Mouse (Mus musculus) heart, embryonic 12.5 days (tissue): ENCODE measurements at regions not wholly inside any gene's neighbourhood (a gene's known extent, or its start where the extent isn't known, plus 50 kb on each side); places are given as distances from the start of the nearest gene placed in this dataset.

Experiments
- ATAC-seq: fragments of 200-750 bp; cut with Nextera tagmentation; 2 replicates; pipeline ENCODE4 v1.8.0; 2017; ENCODE audit warnings: moderate TSS enrichment, moderate library complexity; ENCODE audit not compliant: insufficient number of reproducible peaks, low FRiP score
- H3K27ac ChIP-seq: fragments of 300-500 bp; sonication (generic); 2 replicates; pipeline ENCODE4 v1.5.1; 2016; ENCODE audit warnings: mild to moderate bottlenecking, moderate library complexity; ENCODE audit not compliant: poor library complexity, severe bottlenecking
- H3K27me3 ChIP-seq: fragments of 300-500 bp; sonication (generic); replicated peaks from 2 replicates; pipeline ENCODE4 v1.6.1; 2016; ENCODE audit warnings: mild to moderate bottlenecking, moderate library complexity
- H3K36me3 ChIP-seq: fragments of 300-500 bp; sonication (generic); 2 replicates; pipeline ENCODE4 v1.6.1; 2016; ENCODE audit warnings: mild to moderate bottlenecking, moderate library complexity
- H3K4me1 ChIP-seq: fragments of 300-500 bp; sonication (generic); replicated peaks from 2 replicates; pipeline ENCODE4 v1.6.1; 2016; ENCODE audit warnings: mild to moderate bottlenecking
- H3K4me2 ChIP-seq: fragments of 300-500 bp; sonication (generic); 2 replicates; pipeline ENCODE4 v1.6.1; 2016; ENCODE audit warnings: mild to moderate bottlenecking, moderate library complexity
- H3K4me3 ChIP-seq: fragments of 300-500 bp; sonication (generic); 2 replicates; pipeline ENCODE4 v1.5.1; 2016; ENCODE audit warnings: mild to moderate bottlenecking
- H3K9ac ChIP-seq: fragments of 300-500 bp; sonication (generic); 2 replicates; pipeline ENCODE4 v1.6.1; 2016; ENCODE audit warnings: mild to moderate bottlenecking, moderate library complexity
- H3K9me3 ChIP-seq: fragments of 300-500 bp; sonication (generic); replicated peaks from 2 replicates; pipeline ENCODE4 v1.6.1; 2016; ENCODE audit warnings: mild to moderate bottlenecking, moderate library complexity
- whole genome bisulfite sequencing: fragments of 180-500 bp; shearing (Covaris S2); methylation state at CpG from one replicate; pipeline ENCODE4 v1.1.7; 2016; 5-methylcytosine and 5-hydroxymethylcytosine counted together

DNA sequence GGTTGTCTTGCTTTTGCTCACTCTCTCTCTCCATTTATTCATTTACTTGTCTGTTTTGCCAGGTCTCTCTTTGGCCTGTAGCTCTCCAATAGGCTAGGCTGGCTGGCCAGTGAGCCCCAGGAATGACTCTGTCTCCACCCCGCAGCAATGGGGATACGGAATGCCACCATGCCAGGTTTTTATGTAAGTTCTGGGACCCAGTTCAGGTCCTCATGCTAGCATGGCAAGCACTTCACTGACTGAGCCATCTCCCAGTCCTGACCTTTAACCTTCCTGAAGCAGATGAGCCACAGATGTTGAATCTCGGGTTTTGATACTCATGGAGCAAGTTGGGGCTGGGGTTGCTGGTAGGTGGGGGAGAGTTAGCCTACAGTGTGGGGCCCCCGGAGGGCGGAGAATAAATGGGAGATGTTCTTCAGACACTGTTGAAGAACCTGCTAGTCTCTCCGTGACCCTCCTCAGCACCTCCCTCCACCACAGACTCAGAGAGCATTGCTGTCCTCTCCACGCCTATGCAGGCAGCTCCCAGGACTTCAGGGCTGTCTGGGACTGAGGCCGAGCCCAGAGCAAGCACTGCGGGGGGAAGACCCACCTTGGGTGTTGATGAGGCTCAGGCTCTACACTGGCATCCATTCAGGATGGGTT, 83.9 kb downstream of the Gm11733 start:
- 81% methylated on average over 9 of the region's 9 CpGs for WGBS
- ATAC-seq, result no peak
- H3K27ac ChIP-seq, result no peak overlapping the region

GRCm38 (mm10) chr11:117568606-117568991, 84.4 kb downstream of the Gm11733 start:
- Histone ChIP-seq H3K36me3 (no peaks in the 10 kb centered on the region), H3K27ac (no peak overlapping the region), H3K4me1 (peaks cover 9% of the 10 kb centered on the region), H3K4me2 (no peak overlapping the region), H3K9me3 (0 out of 2 replicates have a peak, but pooled peaks cover 4% of the 10 kb centered on the region), H3K27me3 (0 out of 2 replicates have a peak, but pooled peaks cover 4% of the 10 kb centered on the region), H3K9ac (no peak overlapping the region), H3K4me3 (no peak overlapping the region)
- ATAC-seq, result no peak; the same call in 1 of the 2 replicates
- 58% methylated on average over 9 of the region's 9 CpGs for WGBS

More for the DNA sequence above, 83.9 kb downstream of the Gm11733 start:
- no peak overlapping the region for H3K4me3 ChIP-seq
- H3K9ac ChIP-seq, result no peak overlapping the region
- 0 out of 2 replicates have a peak, but pooled peaks cover 4% of the 10 kb centered on the region for H3K9me3 ChIP-seq
- H3K4me1 ChIP-seq, result peaks cover 8% of the 10 kb centered on the region
- no peaks in the 10 kb centered on the region for H3K36me3 ChIP-seq
- H3K27me3 ChIP-seq, result 0 out of 2 replicates have a peak, but pooled peaks cover 4% of the 10 kb centered on the region
- no peak overlapping the region for H3K4me2 ChIP-seq

GRCm38 (mm10) chr11:117569566-117570101, 84.5 kb upstream of the Tnrc6c start:
- 0 out of 2 replicates have a peak, but pooled peaks cover 4% of the 10 kb centered on the region for H3K9me3 ChIP-seq
- H3K27me3 ChIP-seq, result 0 out of 2 replicates have a peak, but pooled peaks cover 4% of the 10 kb centered on the region
- H3K4me1 ChIP-seq, result peaks cover 20% of the 10 kb centered on the region
- no peak overlapping the region for H3K9ac ChIP-seq
- H3K36me3 ChIP-seq, result no peaks in the 10 kb centered on the region
- no peak overlapping the region for H3K4me2 ChIP-seq
- no peak for ATAC-seq
- 75% methylated on average over 8 of the region's 8 CpGs for WGBS
- no peak overlapping the region for H3K27ac ChIP-seq
- H3K4me3 ChIP-seq, result no peak overlapping the region

DNA sequence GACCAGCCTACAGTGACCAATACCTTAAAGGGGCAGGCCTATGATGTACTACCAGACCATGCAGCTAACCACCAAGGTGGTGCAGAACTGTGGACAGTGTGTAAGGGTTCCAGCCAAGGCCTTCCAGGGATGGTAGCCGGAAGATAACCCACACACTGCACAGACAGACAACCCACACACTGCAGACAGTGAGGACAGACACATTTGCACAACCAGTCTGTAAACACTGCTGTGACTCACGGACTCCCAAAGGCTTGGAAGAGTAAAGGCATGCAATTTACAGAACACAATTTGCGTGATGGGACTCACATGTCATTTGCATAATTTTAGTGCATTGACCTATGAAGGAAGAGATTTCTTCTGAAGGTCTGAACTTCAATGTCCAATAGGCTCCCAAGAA, 82.2 kb upstream of the Tnrc6c start:
- H3K4me1 ChIP-seq, result peaks cover 26% of the 10 kb centered on the region
- no peaks in the 10 kb centered on the region for H3K36me3 ChIP-seq
- H3K4me2 ChIP-seq, result no peak overlapping the region
- ATAC-seq, result no peak
- no peak overlapping the region for H3K9ac ChIP-seq
- no peak overlapping the region for H3K4me3 ChIP-seq
- H3K9me3 ChIP-seq, result no peaks in the 10 kb centered on the region
- 80% methylated on average over 3 of the region's 3 CpGs for WGBS
- H3K27me3 ChIP-seq, result no peaks in the 10 kb centered on the region
- no peak overlapping the region for H3K27ac ChIP-seq

- no peak for ATAC-seq
- Histone ChIP-seq H3K4me1 (peaks cover 23% of the 10 kb centered on the region), H3K9ac (no peak overlapping the region), H3K36me3 (no peaks in the 10 kb centered on the region), H3K27me3 (no peaks in the 10 kb centered on the region), H3K9me3 (no peaks in the 10 kb centered on the region), H3K4me3 (no peak overlapping the region), H3K4me2 (no peak overlapping the region), H3K27ac (peak overlapping the region; percentile 16; the same call in 1 of the 2 replicates)
- WGBS, result 27% methylated on average over 3 of the region's 3 CpGs
Measured at GRCm38 (mm10) chr11:117574721-117575120, 79.4 kb upstream of the Tnrc6c start.

GRCm38 (mm10) chr11:117579121-117579520, 75.0 kb upstream of the Tnrc6c start:
- WGBS, result 93% methylated on average over 2 of the region's 2 CpGs
- Histone ChIP-seq H3K9me3 (no peaks in the 10 kb centered on the region), H3K4me2 (no peak overlapping the region), H3K4me3 (no peak overlapping the region), H3K36me3 (no peaks in the 10 kb centered on the region), H3K27me3 (no peaks in the 10 kb centered on the region), H3K4me1 (peaks cover 16% of the 10 kb centered on the region), H3K27ac (no peak overlapping the region), H3K9ac (no peak overlapping the region)
- no peak for ATAC-seq

- no peak overlapping the region for H3K27ac ChIP-seq
- no peak overlapping the region for H3K4me2 ChIP-seq
- ATAC-seq, result no peak
- H3K9ac ChIP-seq, result no peak overlapping the region
- 62% methylated on average over 3 of the region's 3 CpGs for WGBS
- H3K4me3 ChIP-seq, result no peak overlapping the region
- H3K27me3 ChIP-seq, result no peaks in the 10 kb centered on the region
- H3K4me1 ChIP-seq, result peaks cover 10% of the 10 kb centered on the region
- no peaks in the 10 kb centered on the region for H3K9me3 ChIP-seq
- H3K36me3 ChIP-seq, result no peaks in the 10 kb centered on the region
Measured at GRCm38 (mm10) chr11:117579720-117580119, 74.4 kb upstream of the Tnrc6c start.

DNA sequence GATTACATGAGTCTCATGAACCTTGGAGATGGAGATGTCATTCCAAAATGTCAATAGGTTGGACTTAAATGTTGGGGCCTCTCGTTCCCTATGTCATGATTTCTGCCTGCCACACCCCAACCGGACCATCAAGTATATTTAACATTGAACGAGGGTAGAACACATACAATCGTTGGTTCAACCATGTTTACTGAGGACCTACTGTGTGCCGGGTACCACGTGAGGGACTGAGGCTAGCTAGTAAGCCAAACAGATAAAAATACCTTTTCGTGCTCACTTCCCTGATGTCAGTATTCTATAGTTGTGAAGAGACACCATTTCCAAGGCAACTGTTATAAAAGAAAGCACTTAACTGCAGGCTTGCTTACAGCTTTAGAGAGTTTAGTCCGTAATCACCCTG, 70.6 kb upstream of the Tnrc6c start:
- Histone ChIP-seq H3K36me3 (no peaks in the 10 kb centered on the region), H3K4me3 (no peak overlapping the region), H3K9ac (no peak overlapping the region), H3K27ac (no peak overlapping the region), H3K4me1 (no peaks in the 10 kb centered on the region), H3K27me3 (no peaks in the 10 kb centered on the region), H3K9me3 (no peaks in the 10 kb centered on the region; the same call in 1 of the 2 replicates), H3K4me2 (no peak overlapping the region)
- no peak for ATAC-seq
- WGBS, result 90% methylated on average over 8 of the region's 8 CpGs

- no peak overlapping the region for H3K27ac ChIP-seq
- no peak overlapping the region for H3K9ac ChIP-seq
- no peaks in the 10 kb centered on the region for H3K27me3 ChIP-seq
- no peak for ATAC-seq
- peaks cover 10% of the 10 kb centered on the region for H3K4me1 ChIP-seq
- no peaks in the 10 kb centered on the region; the same call in 1 of the 2 replicates for H3K9me3 ChIP-seq
- no peaks in the 10 kb centered on the region for H3K36me3 ChIP-seq
- WGBS, result 84% methylated on average over 5 of the region's 5 CpGs
- H3K4me2 ChIP-seq, result no peak overlapping the region
- no peak overlapping the region for H3K4me3 ChIP-seq
Measured at GRCm38 (mm10) chr11:117585556-117585955, 68.5 kb upstream of the Tnrc6c start.

DNA sequence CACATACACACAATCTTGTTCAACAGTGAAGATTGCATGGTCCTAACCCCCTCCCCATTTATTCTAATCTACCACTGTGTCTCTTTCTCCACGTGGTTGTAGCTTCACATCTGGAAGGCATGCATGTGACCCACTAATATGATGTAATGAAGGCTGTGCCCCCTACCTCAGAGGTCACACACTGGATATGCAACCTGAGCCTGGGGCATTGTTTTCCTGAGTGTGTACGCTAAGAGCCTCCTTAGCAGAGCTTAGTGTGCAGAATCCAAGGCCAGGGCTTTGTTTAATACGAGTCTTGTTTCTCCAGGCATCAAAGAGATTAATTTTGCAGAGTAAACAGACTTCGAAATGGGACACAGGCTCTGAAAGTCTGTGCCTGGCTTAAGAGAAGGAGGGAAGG, 68.0 kb upstream of the Tnrc6c start:
- WGBS, result 67% methylated on average over 4 of the region's 4 CpGs
- no peak overlapping the region for H3K9ac ChIP-seq

DNA sequence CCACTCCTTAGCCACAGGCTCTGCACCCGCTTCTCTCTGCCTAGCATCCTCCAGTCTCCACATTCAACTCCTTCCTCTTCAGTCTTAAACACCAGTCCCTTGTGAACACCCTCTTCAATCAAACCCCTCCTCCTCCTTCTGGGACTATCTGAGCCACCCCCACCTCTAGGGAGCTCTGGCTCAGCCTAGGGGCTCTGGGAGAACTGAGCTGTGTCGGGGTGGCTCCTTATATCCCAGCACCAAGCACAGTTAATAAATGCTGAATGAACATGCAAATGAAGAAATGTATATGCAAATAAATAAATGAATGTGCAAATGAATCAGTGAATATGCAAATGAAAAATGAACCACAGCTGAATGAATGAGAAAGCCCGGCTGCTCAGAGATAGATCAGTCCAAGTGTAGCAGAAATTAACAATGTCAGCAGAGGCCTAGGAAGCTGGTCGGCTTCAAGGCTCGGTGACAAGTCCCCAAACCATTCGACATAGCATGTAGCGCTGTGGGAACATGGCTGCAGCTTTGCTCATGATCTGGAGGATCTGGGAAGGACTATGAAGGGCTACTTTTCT, 67.1 kb upstream of the Tnrc6c start:
- Histone ChIP-seq H3K27me3 (no peaks in the 10 kb centered on the region; the same call in 1 of the 2 replicates), H3K36me3 (no peaks in the 10 kb centered on the region), H3K27ac (no peak overlapping the region), H3K9me3 (peaks cover 3% of the 10 kb centered on the region; the same call in 1 of the 2 replicates), H3K4me1 (peaks cover 10% of the 10 kb centered on the region), H3K9ac (no peak overlapping the region), H3K4me2 (no peak overlapping the region), H3K4me3 (no peak overlapping the region)
- 80% methylated on average over 7 of the region's 7 CpGs for WGBS
- no peak for ATAC-seq

More for the DNA sequence above, 68.0 kb upstream of the Tnrc6c start:
- no peak overlapping the region for H3K4me2 ChIP-seq
- no peak for ATAC-seq
- H3K27ac ChIP-seq, result no peak overlapping the region
- no peaks in the 10 kb centered on the region for H3K36me3 ChIP-seq
- peaks cover 3% of the 10 kb centered on the region; the same call in 1 of the 2 replicates for H3K9me3 ChIP-seq
- peaks cover 10% of the 10 kb centered on the region for H3K4me1 ChIP-seq
- no peaks in the 10 kb centered on the region for H3K27me3 ChIP-seq
- no peak overlapping the region for H3K4me3 ChIP-seq
